Mouse (Mus musculus) MEL (cell line): ENCODE measurements around the gene Erbb4.

Experiments used
- BHLHE40 ChIP-seq: IDR thresholded peaks from 2 replicates; pipeline ENCODE4 v1.6.1; 2012; ENCODE audit warnings: low read depth, mild to moderate bottlenecking, inconsistent platforms, low read length, improper control_type of control experiment, borderline replicate concordance
- CTCF ChIP-seq, 3 experiments: IDR thresholded peaks in 2 of 3; conservative IDR thresholded peaks in 1 of 3; 2 replicates each; pipeline ENCODE4 v1.5.1; 2011 to 2012; ENCODE audit warnings: low read length in 3 of 3, low read depth in 2 of 3, mild to moderate bottlenecking in 2 of 3, improper control_type of control experiment in 1 of 3, inconsistent platforms in 1 of 3, mixed read lengths in 1 of 3, moderate library complexity in 1 of 3; ENCODE audit not compliant: control insufficient read depth in 1 of 3, insufficient read depth in 1 of 3, poor library complexity in 1 of 3, severe bottlenecking in 1 of 3
- ELF1 ChIP-seq: IDR thresholded peaks from 2 replicates; pipeline ENCODE4 v1.6.1; 2014; ENCODE audit warnings: low read depth, mild to moderate bottlenecking, inconsistent platforms, low read length, improper control_type of control experiment, moderate library complexity
- EP300 ChIP-seq, 2 experiments: IDR thresholded peaks; 2 replicates each; pipeline ENCODE4 v1.6.1; 2011; ENCODE audit warnings: improper control_type of control experiment in 2 of 2, low read length in 2 of 2, low read depth in 1 of 2, mild to moderate bottlenecking in 1 of 2
- HCFC1 ChIP-seq: IDR thresholded peaks from 2 replicates; pipeline ENCODE4 v1.6.1; 2012; ENCODE audit warnings: low read depth, mild to moderate bottlenecking, inconsistent platforms, low read length, improper control_type of control experiment, moderate library complexity
- MAFK ChIP-seq: IDR thresholded peaks from 2 replicates; pipeline ENCODE4 v1.6.1; 2011; ENCODE audit warnings: low read depth, mild to moderate bottlenecking, low read length, improper control_type of control experiment, borderline replicate concordance
- NRF1 ChIP-seq: IDR thresholded peaks from 2 replicates; pipeline ENCODE4 v1.6.1; 2014; ENCODE audit warnings: low read depth, mild to moderate bottlenecking, inconsistent platforms, low read length, improper control_type of control experiment, moderate library complexity; ENCODE audit not compliant: poor library complexity, insufficient read depth, severe bottlenecking
- POLR2A ChIP-seq, 2 experiments: IDR thresholded peaks; 2 replicates each; pipeline ENCODE4 v1.6.1; 2011 to 2012; ENCODE audit warnings: low read length in 2 of 2, mild to moderate bottlenecking in 2 of 2, control low read depth in 1 of 2, improper control_type of control experiment in 1 of 2, low read depth in 1 of 2, moderate library complexity in 1 of 2; ENCODE audit not compliant: control insufficient read depth in 1 of 2, insufficient read depth in 1 of 2, poor library complexity in 1 of 2
- RAD21 ChIP-seq: IDR thresholded peaks from 2 replicates; pipeline ENCODE4 v1.6.1; 2011; ENCODE audit warnings: mild to moderate bottlenecking, low read depth, low read length, improper control_type of control experiment
- RCOR1 ChIP-seq: IDR thresholded peaks from 2 replicates; pipeline ENCODE4 v1.6.1; 2012; ENCODE audit warnings: low read depth, mild to moderate bottlenecking, inconsistent platforms, low read length, improper control_type of control experiment
- TAL1 ChIP-seq: IDR thresholded peaks from 2 replicates; pipeline ENCODE4 v1.6.1; 2012; ENCODE audit warnings: mild to moderate bottlenecking, inconsistent platforms, low read length, moderate library complexity, mixed read lengths
- TCF12 ChIP-seq: IDR thresholded peaks from 2 replicates; pipeline ENCODE4 v1.6.1; 2014; ENCODE audit warnings: low read depth, mild to moderate bottlenecking, inconsistent platforms, low read length, improper control_type of control experiment, moderate library complexity
- USF1 ChIP-seq: IDR thresholded peaks from 2 replicates; pipeline ENCODE4 v1.6.1; 2014; ENCODE audit warnings: low read depth, mild to moderate bottlenecking, inconsistent platforms, low read length, improper control_type of control experiment, moderate library complexity
- USF2 ChIP-seq, 2 experiments: IDR thresholded peaks; 2 replicates each; pipeline ENCODE4 v1.6.1; 2011 to 2012; ENCODE audit warnings: improper control_type of control experiment in 2 of 2, low read length in 2 of 2, borderline replicate concordance in 1 of 2, inconsistent platforms in 1 of 2, low read depth in 1 of 2, mild to moderate bottlenecking in 1 of 2; ENCODE audit not compliant: insufficient read depth in 1 of 2

DNA sequence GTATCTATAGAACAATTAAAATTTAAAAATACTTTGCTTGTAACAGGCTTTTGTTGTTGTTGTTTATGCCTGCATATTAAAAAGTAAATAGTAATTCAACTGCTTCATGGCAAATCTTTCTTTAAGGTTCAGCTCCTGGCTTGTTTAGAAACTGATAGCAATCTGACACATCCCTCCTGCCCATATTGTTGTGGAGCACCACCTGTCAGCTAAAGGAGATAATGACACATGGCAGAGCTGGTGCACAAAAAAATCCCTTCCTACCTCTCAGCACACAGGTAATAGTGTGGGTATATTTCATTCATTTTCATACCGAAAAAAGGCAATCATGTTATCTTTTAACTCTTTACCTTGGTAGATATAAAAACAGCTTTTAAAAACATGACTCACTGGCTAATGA, 18.5 kb downstream of the Erbb4 start:
- TF ChIP-seq RAD21 (no peak), RCOR1 (no peak), POLR2A (IDR thresholded peaks at IDR 0.05; ENCODE audit: control insufficient read depth in 1 of 2, insufficient read depth in 1 of 2, low read depth in 1 of 2, low read length in 2 of 2, poor library complexity in 1 of 2) (no peak), NRF1 (no peak), BHLHE40 (no peak), USF1 (no peak), TAL1 (no peak), MAFK (no peak), ELF1 (no peak), CTCF (IDR thresholded peaks at IDR 0.05 in 2 of 3, conservative IDR thresholded peaks at IDR 0.05 in 1 of 3; ENCODE audit: control insufficient read depth in 1 of 3, insufficient read depth in 1 of 3, low read depth in 2 of 3, low read length in 3 of 3, poor library complexity in 1 of 3, severe bottlenecking in 1 of 3) (no peak), EP300 (IDR thresholded peaks at IDR 0.05; ENCODE audit: low read depth in 1 of 2, low read length in 2 of 2) (no peak), USF2 (IDR thresholded peaks at IDR 0.05; ENCODE audit: borderline replicate concordance in 1 of 2, insufficient read depth in 1 of 2, low read depth in 1 of 2, low read length in 2 of 2) (no peak), HCFC1 (no peak), TCF12 (no peak)
